Mouse (Mus musculus) embryonic facial prominence, embryonic 15.5 days (tissue): ENCODE data around the gene Zfp72. TPM values are rescaled to one million over a fixed set of nuclear protein-coding genes. Genes with fewer than 3 reads are reported as not detected.

ENCODE experiments used
- ATAC-seq: fragments of 200-750 bp; cut with Nextera tagmentation; 2 replicates; pipeline ENCODE4 v1.8.0; 2017; ENCODE audit warnings: low read depth, moderate TSS enrichment; ENCODE audit not compliant: insufficient number of reproducible peaks, low FRiP score, low TSS enrichment
- H3K27ac ChIP-seq: fragments of 300-500 bp; sonication (generic); replicated peaks from 2 replicates; pipeline ENCODE4 v1.5.1; 2015; ENCODE audit warnings: mild to moderate bottlenecking, inconsistent platforms
- H3K27me3 ChIP-seq: fragments of 300-500 bp; sonication (generic); 2 replicates; pipeline ENCODE4 v1.6.1; 2015; ENCODE audit warnings: inconsistent platforms
- H3K36me3 ChIP-seq: fragments of 300-500 bp; sonication (generic); 2 replicates; pipeline ENCODE4 v1.6.1; 2015; ENCODE audit warnings: mild to moderate bottlenecking, inconsistent platforms
- H3K4me1 ChIP-seq: fragments of 300-500 bp; sonication (generic); 2 replicates; pipeline ENCODE4 v1.6.1; 2015; ENCODE audit warnings: inconsistent platforms
- H3K4me2 ChIP-seq: fragments of 300-500 bp; sonication (generic); replicated peaks from 2 replicates; pipeline ENCODE4 v1.6.1; 2015; ENCODE audit warnings: mild to moderate bottlenecking, inconsistent platforms
- H3K4me3 ChIP-seq: fragments of 300-500 bp; sonication (generic); replicated peaks from 2 replicates; pipeline ENCODE4 v1.5.1; 2015; ENCODE audit warnings: mild to moderate bottlenecking, inconsistent platforms
- H3K9ac ChIP-seq: fragments of 300-500 bp; sonication (generic); 2 replicates; pipeline ENCODE4 v1.6.1; 2015; ENCODE audit warnings: inconsistent platforms
- H3K9me3 ChIP-seq: fragments of 300-500 bp; sonication (generic); replicated peaks from 2 replicates; pipeline ENCODE4 v1.6.1; 2016; ENCODE audit warnings: inconsistent platforms
- WGBS: fragments of 180-500 bp; shearing (Covaris S2); methylation state at CpG from one replicate; pipeline ENCODE4 v1.1.7; 2015; 5-methylcytosine and 5-hydroxymethylcytosine counted together
- polyA plus RNA-seq: library from polyadenylated mRNA; unstranded; fragments of >200 nt; fragmentation: Nextera tagmentation; extraction: Ambion mirVana; gene quantifications from 2 replicates; pipeline ENCODE4 v1.2.1, GENCODE M21; 2015

Zfp72 gene
- 5.8 and 6.2 TPM in 2 replicates for polyA plus RNA-seq

DNA sequence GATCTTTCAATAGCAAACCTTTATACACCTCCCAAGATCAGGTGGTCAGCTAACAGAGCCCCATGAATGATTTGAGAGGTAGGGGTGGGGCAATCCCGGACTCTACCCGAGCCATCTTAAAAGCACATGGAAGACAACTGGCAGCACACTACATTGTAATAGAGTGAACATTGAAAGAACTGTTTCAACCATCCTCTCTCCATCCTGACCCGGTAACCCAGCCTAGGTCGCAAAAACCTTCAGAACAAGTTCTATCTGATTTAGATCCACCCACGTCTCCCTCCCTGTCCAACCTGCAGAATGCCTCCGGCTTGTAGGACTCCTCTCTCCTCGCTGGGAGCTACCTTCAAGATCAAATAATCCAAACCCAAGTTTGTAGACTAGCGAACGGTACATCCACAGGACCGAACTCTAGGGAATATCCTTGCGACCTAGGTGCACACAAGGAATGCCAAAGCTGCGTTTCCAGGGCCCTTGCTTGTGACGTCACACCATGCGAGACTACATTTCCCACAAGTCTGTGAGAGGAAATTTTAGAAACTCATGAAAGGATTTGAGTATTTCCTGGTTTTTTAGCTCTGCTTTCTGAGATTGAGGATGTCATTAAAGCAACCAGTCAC, at the start of gene Zfp72:
Gene Zfp72, minus strand, starts transcription at position 466 of the 620 bp plus-strand sequence.
- H3K4me2 ChIP-seq: peak within 1 kb of the TSS; percentile 56
- no peaks in the 10 kb centered on the region for H3K9me3 ChIP-seq
- ATAC-seq: peak; percentile 82
- H3K9ac ChIP-seq: peak within 1 kb of the TSS; percentile 50
- H3K4me1 ChIP-seq: 0 out of 2 replicates have a peak, but pooled peaks cover 7% of the 10 kb centered on the region
- H3K27ac ChIP-seq: no peak within 1 kb of the TSS
- peak within 1 kb of the TSS; percentile 63 for H3K4me3 ChIP-seq
- H3K36me3 ChIP-seq: no peaks in the 10 kb centered on the region
- no peaks in the 10 kb centered on the region for H3K27me3 ChIP-seq
- WGBS: 2% methylated on average over 14 of the region's 14 CpGs

DNA sequence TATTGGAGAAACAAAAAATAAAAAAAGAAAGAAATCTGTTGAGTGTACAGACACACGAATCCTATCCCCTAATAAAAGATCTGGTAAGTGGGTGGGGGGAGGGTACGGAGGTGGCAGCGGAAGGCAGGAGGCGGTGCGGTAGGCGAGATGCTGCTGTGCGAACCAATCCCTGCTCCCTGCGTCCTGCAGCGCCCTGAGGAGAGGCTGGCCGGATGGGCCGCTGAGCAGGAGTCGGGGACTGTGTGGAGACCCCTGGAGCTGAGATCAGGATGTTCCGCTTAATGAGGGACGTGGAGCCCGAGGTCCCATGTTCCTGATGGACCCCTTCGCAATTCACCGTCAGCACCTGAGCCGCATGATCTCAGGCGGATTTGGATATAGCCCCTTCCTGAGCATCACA, 49.3 kb upstream of the Zfp72 start:
- peaks cover 25% of the 10 kb centered on the region for H3K9me3 ChIP-seq
- ATAC-seq: no peak
- H3K4me1 ChIP-seq: no peaks in the 10 kb centered on the region
- H3K9ac ChIP-seq: no peak overlapping the region
- H3K4me2 ChIP-seq: no peak overlapping the region
- peaks cover 23% of the 10 kb centered on the region for H3K36me3 ChIP-seq
- no peak overlapping the region for H3K4me3 ChIP-seq
- no peak overlapping the region for H3K27ac ChIP-seq
- no peaks in the 10 kb centered on the region for H3K27me3 ChIP-seq
- WGBS: 27% methylated on average over 19 of the region's 19 CpGs

DNA sequence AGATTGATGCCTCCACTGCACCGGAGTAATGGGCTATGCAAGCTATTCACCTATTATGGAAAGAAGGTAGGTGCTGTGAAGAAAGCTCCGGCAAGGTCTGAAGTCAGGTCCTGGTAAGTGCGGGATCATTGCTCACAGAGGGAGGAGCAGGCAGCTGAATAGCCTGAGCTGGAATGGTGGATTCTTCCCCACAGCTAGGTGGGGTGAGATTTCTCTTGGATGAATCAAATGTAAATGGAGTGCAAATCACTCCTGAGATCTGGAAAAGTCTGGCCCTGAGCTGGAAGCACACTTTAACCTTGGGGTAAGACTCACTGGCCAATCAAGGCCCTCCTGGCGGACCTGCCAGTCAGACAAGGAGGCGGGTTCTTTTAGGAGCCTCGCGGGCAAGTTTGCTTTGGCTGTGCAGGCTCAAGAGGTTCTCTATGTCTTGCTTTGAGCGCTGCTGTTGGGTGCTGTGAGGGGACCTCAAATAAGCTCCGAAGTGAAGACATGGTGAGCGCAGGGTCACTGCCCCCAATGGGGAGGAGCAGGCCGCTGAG, 8.7 kb upstream of the Zfp72 start, which contains the start of gene Ftl1-ps1:
Gene Ftl1-ps1, plus strand, starts transcription at position 397 of the 542 bp plus-strand sequence.
- H3K4me1 ChIP-seq: no peaks in the 10 kb centered on the region
- ATAC-seq: no peak
- H3K4me2 ChIP-seq: no peak within 1 kb of the TSS
- H3K4me3 ChIP-seq: no peak within 1 kb of the TSS
- H3K27ac ChIP-seq: no peak within 1 kb of the TSS
- H3K36me3 ChIP-seq: no peaks in the 10 kb centered on the region
- no peak within 1 kb of the TSS for H3K9ac ChIP-seq
- H3K9me3 ChIP-seq: no peaks in the 10 kb centered on the region
- WGBS: 17% methylated on average over 11 of the region's 11 CpGs
- H3K27me3 ChIP-seq: no peaks in the 10 kb centered on the region

DNA sequence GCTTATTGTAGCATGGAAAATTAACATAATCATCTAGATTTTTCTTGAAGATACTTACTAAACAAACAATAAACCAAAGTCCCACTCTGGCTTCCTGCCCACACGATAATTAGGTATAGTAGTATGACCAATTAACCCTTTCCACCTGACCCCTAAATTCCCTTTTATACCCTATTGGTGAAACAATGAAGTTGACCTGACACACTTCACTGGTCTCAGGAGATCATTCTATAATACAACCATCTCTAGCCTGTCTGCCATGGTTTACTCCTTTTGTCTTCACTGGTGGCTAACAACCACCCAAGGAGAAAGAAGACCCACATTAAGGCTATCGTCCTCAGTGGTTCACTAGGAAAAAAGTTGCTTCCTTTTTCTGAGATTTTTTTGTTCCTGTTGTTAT, 520 bp upstream of the Zfp72 start:
- Histone ChIP-seq H3K4me1 (0 out of 2 replicates have a peak, but pooled peaks cover 7% of the 10 kb centered on the region), H3K9me3 (no peaks in the 10 kb centered on the region), H3K9ac (no peak overlapping the region), H3K4me2 (no peak overlapping the region), H3K36me3 (no peaks in the 10 kb centered on the region), H3K27me3 (no peaks in the 10 kb centered on the region), H3K27ac (no peak overlapping the region), H3K4me3 (no peak overlapping the region)
- WGBS: 73% methylated on average over 2 of the region's 2 CpGs
- no peak for ATAC-seq

DNA sequence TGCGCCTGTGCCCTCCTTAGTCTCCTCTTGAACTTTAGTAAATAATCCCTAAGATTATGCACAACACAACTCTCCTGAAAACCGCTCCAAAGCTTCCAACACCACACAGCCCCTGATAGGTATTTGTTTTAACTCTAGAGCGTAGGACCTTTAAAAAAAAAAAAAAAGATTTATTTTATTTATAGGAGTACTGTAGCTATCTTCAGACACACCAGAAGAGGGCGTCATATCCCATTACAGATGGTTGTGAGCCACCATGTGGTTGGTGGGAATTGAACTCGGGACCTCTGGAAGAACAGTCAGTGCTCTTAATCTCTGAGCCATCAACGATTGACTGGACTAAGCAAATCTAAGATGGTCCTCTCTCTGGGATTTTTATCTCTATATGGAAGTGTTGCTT, 906 bp downstream of the Zfp72 start:
- no peak for ATAC-seq
- Histone ChIP-seq H3K4me2 (peak overlapping the region; percentile 56), H3K27ac (no peak overlapping the region), H3K4me1 (0 out of 2 replicates have a peak, but pooled peaks cover 7% of the 10 kb centered on the region), H3K9me3 (no peaks in the 10 kb centered on the region), H3K9ac (no peak overlapping the region), H3K36me3 (no peaks in the 10 kb centered on the region), H3K4me3 (peak overlapping the region; percentile 63), H3K27me3 (no peaks in the 10 kb centered on the region)
- WGBS: 62% methylated on average over 6 of the region's 6 CpGs

DNA sequence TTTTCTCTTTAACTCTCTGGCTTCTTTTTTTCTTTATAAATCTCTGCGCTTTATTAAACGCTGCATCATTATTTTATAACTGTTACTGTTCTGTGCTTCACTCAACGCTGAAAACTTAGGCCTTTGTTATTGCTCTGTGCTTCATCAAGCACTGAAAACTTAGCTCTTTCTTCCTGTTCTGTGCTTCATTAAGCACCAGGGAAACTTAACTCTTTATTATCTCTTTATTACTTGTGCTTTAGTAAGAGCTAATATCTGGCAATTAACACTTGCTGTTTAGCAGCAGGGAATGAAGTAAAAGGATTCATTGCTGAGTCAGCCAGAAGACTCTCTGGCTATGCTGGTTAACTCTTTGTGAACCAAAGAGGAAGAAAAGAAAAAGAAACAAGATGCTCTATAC, 8.3 kb downstream of the Zfp72 start:
- Histone ChIP-seq H3K4me3 (no peak overlapping the region), H3K9me3 (no peaks in the 10 kb centered on the region), H3K9ac (no peak overlapping the region), H3K36me3 (no peaks in the 10 kb centered on the region), H3K27ac (no peak overlapping the region), H3K27me3 (no peaks in the 10 kb centered on the region), H3K4me2 (no peak overlapping the region), H3K4me1 (peaks cover 6% of the 10 kb centered on the region; the same call in 1 of the 2 replicates)
- ATAC-seq: no peak
- 39% methylated on average over 3 of the region's 3 CpGs for WGBS

DNA sequence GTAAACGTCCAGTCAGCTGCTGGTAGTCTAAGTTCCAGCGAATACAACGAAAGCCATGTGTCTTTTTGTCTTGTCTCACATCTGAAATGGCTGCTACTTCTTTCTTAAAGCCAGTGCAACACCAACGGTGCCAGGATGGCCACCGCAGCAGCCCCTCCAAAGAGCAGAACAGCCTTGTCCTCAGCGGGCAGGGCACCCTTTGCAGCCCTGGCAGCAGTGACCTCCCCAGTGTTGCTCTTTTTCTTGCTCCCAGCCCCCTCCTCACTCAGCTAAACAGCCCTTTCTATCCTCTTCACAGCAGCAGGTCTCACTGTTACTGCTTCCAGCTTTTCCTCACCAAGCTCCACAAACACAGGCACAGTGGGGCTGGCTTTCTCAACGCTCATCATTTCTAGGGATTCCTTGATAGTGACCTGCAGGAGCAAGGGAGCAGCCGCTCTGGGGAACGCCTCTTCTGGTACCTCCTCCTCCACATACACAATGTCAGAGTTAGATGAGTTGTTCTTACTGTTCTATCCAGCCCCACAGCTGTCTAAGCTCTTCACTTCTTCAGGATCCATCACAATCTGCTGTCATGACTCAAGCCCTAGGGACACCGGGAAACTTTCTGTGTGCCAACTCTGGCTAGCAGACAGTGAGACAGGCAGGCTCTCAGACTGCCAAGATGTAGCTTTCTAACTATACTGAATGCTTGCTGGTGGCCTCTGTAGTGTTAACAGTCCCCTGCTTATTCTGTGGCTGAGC, 8.9 kb downstream of the Zfp72 start:
- ATAC-seq: no peak
- H3K36me3 ChIP-seq: no peaks in the 10 kb centered on the region
- H3K27ac ChIP-seq: no peak overlapping the region; the same call in 1 of the 2 replicates
- no peaks in the 10 kb centered on the region for H3K27me3 ChIP-seq
- no peak overlapping the region for H3K9ac ChIP-seq
- WGBS: 71% methylated on average over 10 of the region's 10 CpGs
- H3K4me2 ChIP-seq: no peak overlapping the region
- H3K9me3 ChIP-seq: no peaks in the 10 kb centered on the region
- H3K4me3 ChIP-seq: no peak overlapping the region
- H3K4me1 ChIP-seq: peaks cover 6% of the 10 kb centered on the region; the same call in 1 of the 2 replicates

DNA sequence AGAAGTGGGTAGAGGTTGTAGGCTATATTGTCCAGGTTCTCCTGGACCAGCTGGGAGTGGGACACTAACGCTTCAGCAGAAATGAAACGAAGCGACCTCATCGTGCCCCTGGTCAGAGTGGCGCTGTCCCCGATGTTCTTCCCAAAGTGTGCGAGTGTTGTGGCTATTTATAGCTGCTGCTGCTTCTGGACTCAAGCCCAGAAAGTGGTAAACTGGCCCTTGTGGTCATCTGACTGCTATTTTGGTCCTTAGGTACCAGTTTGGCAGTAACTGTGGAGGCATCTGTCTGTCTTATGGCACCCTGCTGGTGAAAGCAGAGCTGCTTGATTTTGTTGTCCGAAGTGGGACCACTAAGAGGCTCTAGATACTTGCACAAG, 26.8 kb downstream of the Zfp72 start, which contains the start of gene Lrrc14b:
Gene Lrrc14b, minus strand, starts transcription at position 147 of the 377 bp plus-strand sequence.
- peaks cover 3% of the 10 kb centered on the region; the same call in 1 of the 2 replicates for H3K4me1 ChIP-seq
- H3K27me3 ChIP-seq: no peaks in the 10 kb centered on the region
- no peaks in the 10 kb centered on the region for H3K9me3 ChIP-seq
- no peak within 1 kb of the TSS for H3K9ac ChIP-seq
- ATAC-seq: peak; percentile 68; the same call in 1 of the 2 replicates
- H3K27ac ChIP-seq: no peak within 1 kb of the TSS
- 76% methylated on average over 8 of the region's 8 CpGs for WGBS
- no peak within 1 kb of the TSS for H3K4me3 ChIP-seq
- peaks cover 20% of the 10 kb centered on the region for H3K36me3 ChIP-seq
- H3K4me2 ChIP-seq: no peak within 1 kb of the TSS

DNA sequence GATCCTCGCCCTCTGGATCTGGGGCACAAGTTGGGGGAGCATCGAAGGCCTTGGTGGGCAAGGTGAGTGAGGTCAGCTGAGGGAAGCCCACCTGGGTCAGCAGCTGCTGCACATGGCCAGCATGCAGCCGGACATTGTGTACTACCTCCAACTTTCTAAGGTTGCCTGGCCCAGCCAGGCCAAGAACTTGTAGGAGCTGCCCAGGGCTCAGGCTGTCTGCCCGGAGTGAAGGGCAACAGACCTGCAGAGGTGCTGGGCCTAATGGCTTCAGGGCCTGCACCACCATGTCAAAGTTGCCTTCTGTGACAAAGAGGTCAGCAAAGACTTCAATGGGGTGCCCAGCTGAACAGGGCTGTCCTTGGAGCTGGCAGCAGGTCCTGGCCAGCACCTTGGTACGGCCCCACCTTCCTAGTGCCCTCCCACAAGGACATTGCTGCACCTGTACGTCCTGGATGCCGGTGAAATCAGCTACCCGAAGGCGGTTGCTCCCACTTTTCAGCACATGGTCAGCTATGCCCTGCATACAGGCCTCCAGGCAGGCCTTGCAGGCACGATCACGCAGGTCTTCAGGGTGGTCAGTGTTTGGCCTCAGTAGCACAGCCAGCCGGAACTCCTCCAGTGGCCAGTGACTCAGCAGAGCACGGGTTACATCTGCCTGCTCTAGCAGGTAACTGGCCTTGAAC, 27.3 kb downstream of the Zfp72 start:
- Histone ChIP-seq H3K27me3 (no peaks in the 10 kb centered on the region), H3K36me3 (peaks cover 24% of the 10 kb centered on the region), H3K27ac (no peak overlapping the region), H3K4me1 (peaks cover 3% of the 10 kb centered on the region; the same call in 1 of the 2 replicates), H3K9ac (no peak overlapping the region), H3K4me2 (no peak overlapping the region), H3K9me3 (no peaks in the 10 kb centered on the region), H3K4me3 (no peak overlapping the region)
- 92% methylated on average over 13 of the region's 13 CpGs for WGBS
- no peak for ATAC-seq

DNA sequence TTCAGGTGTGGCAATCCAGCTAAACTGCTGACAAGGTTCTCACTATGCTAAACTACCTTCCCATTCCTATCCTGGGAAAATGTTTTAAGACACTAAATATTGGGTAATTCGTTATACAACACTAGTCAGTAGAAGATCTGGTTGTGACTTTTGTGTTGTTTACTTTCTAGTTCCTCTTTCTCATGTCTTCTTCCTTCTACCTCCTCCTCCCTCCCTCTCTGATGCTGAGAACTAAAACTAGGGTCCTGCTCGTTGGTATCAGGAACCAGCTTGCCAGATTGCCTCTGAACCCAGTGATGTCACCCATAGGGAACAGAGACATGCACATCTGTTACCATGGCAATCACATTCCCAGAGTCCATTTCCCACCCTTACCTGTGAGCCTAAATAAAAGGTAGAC, 28.4 kb downstream of the Zfp72 start:
- ATAC-seq: no peak
- H3K4me2 ChIP-seq: no peak overlapping the region
- H3K4me3 ChIP-seq: no peak overlapping the region
- H3K4me1 ChIP-seq: peaks cover 3% of the 10 kb centered on the region; the same call in 1 of the 2 replicates
- no peaks in the 10 kb centered on the region for H3K9me3 ChIP-seq
- H3K27ac ChIP-seq: no peak overlapping the region
- no peak overlapping the region for H3K9ac ChIP-seq
- WGBS: 77% methylated on average over 2 of the region's 2 CpGs
- H3K36me3 ChIP-seq: peaks cover 28% of the 10 kb centered on the region
- no peaks in the 10 kb centered on the region for H3K27me3 ChIP-seq

DNA sequence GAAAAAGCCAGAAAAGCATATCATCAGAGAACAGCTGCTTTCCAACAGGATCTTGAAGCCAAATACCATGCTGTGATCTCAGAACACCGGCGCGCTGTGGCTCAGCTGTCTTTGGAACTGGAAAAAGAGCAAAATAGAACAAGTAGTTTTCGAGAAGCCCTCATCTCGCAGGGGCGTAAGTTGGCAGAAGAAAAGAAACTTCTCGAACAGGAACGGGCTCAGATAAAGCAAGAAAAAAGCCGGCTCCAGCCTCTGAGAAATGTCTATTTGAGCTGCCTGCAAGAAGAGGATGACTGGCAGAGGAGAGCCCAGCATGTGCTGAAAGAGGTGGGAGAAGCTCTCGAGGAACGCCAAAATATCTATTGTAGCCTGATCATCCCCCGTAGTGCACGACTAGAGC, 34.1 kb downstream of the Zfp72 start:
- H3K9me3 ChIP-seq: no peaks in the 10 kb centered on the region
- no peaks in the 10 kb centered on the region for H3K27me3 ChIP-seq
- H3K4me2 ChIP-seq: no peak overlapping the region
- 97% methylated on average over 13 of the region's 13 CpGs for WGBS
- no peak overlapping the region for H3K9ac ChIP-seq
- H3K4me3 ChIP-seq: no peak overlapping the region
- no peak for ATAC-seq
- no peaks in the 10 kb centered on the region for H3K4me1 ChIP-seq
- no peak overlapping the region for H3K27ac ChIP-seq
- H3K36me3 ChIP-seq: peaks cover 49% of the 10 kb centered on the region
